Mouse (Mus musculus): ENCODE measurements around the gene Exd1. TPM values are rescaled to one million over a fixed set of nuclear protein-coding genes. Genes with fewer than 3 reads are reported as not detected.
"Not testable (repeated sequence)": the region's sequence is repeated elsewhere in the genome, so short reads cannot be mapped to it uniquely, and the experiment has no call there.

Exd1 gene
- polyA plus RNA-seq, 1 experiment from 2014 or later: 0.27 TPM

- 59% methylated on average over 5 of the region's 5 CpGs for WGBS (ENCODE audit: insufficient replicate concordance)
- H3K27me3 ChIP-seq (ENCODE audit: control insufficient read depth, insufficient read depth, low read length): no peaks in the 10 kb centered on the region
- no peak for ATAC-seq (replicated peaks; ENCODE audit: insufficient number of reproducible peaks, low FRiP score, low TSS enrichment)
- H3K9me3 ChIP-seq (replicated peaks; ENCODE audit: control insufficient read depth, low read length): no peaks in the 10 kb centered on the region
- no peaks in the 10 kb centered on the region for H3K36me3 ChIP-seq (ENCODE audit: control insufficient read depth, insufficient read depth, low read length)
- no peaks in the 10 kb centered on the region for H3K4me1 ChIP-seq (ENCODE audit: control insufficient read depth, insufficient read depth, low read length)
- no peak overlapping the region for H3K27ac ChIP-seq (ENCODE audit: low read depth, low read length)
- H3K4me3 ChIP-seq (ENCODE audit: low read depth, low read length): no peak overlapping the region
- H3K9ac ChIP-seq (ENCODE audit: low read depth, low read length): no peak overlapping the region
- H3K4me2 ChIP-seq: no peak overlapping the region
Measured at GRCm38 (mm10) chr2:119516811-119517210, 30.6 kb downstream of the Exd1 start.

GRCm38 (mm10) chr2:119514026-119514522 lies 33.4 kb downstream of the Exd1 start:
- ATAC-seq (replicated peaks; ENCODE audit: insufficient number of reproducible peaks, low FRiP score, low TSS enrichment): no peak
- H3K4me2 ChIP-seq: no peak overlapping the region
- WGBS (ENCODE audit: insufficient replicate concordance): 76% methylated on average over 3 of the region's 3 CpGs
- no peaks in the 10 kb centered on the region for H3K4me1 ChIP-seq (ENCODE audit: control insufficient read depth, insufficient read depth, low read length)
- no peaks in the 10 kb centered on the region for H3K36me3 ChIP-seq (ENCODE audit: control insufficient read depth, insufficient read depth, low read length)
- H3K27ac ChIP-seq (ENCODE audit: low read depth, low read length): no peak overlapping the region
- H3K27me3 ChIP-seq (ENCODE audit: control insufficient read depth, insufficient read depth, low read length): no peaks in the 10 kb centered on the region
- H3K4me3 ChIP-seq (ENCODE audit: low read depth, low read length): no peak overlapping the region
- H3K9me3 ChIP-seq (replicated peaks; ENCODE audit: control insufficient read depth, low read length): no peaks in the 10 kb centered on the region
- no peak overlapping the region for H3K9ac ChIP-seq (ENCODE audit: low read depth, low read length)

DNA sequence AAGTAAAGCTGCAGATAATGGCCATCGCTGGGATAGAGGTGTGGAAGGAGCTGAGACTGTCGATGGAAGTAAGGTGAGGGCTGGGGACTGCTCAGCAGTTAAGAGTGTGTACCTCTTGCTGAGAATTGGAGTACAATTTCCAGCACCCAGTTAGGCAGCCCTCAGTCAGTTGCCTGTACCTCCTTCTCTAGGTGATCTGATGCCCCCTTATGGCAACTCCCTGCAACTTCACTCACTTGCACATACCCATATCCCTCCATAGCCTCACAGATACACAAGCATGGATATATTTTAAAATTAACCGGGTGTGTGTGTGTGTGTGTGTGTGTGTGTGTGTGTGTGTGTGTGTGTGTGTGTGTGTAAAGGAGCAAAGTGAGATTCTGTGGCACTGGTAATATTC lies 35.1 kb downstream of the Exd1 start:
- H3K4me2 ChIP-seq: no peak overlapping the region
- H3K36me3 ChIP-seq (ENCODE audit: control insufficient read depth, insufficient read depth, low read length): no peaks in the 10 kb centered on the region
- H3K9me3 ChIP-seq (replicated peaks; ENCODE audit: control insufficient read depth, low read length): no peaks in the 10 kb centered on the region
- H3K4me1 ChIP-seq (ENCODE audit: control insufficient read depth, insufficient read depth, low read length): no peaks in the 10 kb centered on the region
- no peak overlapping the region for H3K4me3 ChIP-seq (ENCODE audit: low read depth, low read length)
- H3K27me3 ChIP-seq (ENCODE audit: control insufficient read depth, insufficient read depth, low read length): no peaks in the 10 kb centered on the region
- H3K27ac ChIP-seq (ENCODE audit: low read depth, low read length): no peak overlapping the region
- 77% methylated on average over 3 of the region's 3 CpGs for WGBS (ENCODE audit: insufficient replicate concordance)
- no peak for ATAC-seq (replicated peaks; ENCODE audit: insufficient number of reproducible peaks, low FRiP score, low TSS enrichment)
- H3K9ac ChIP-seq (ENCODE audit: low read depth, low read length): no peak overlapping the region

DNA sequence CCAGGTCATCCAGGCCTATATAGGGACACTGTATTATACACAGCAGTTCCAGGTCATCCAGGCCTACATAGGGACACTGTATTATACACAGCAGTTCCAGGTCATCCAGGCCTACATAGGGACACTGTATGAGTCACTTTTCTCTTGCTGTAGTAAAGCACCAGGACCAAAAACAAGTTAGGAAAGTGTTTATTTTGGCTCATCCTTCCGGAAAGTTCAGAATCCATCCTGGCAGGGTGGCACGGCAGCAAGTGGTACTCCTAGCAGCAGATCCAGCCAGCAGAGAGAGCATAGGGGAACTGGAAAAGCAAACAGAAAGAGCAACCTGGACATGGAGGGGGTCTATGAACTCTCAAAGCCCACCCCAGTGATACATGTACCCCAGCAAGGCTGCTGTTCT lies 36.6 kb downstream of the Exd1 start:
- H3K9ac ChIP-seq (ENCODE audit: low read depth, low read length): no peak overlapping the region
- WGBS (ENCODE audit: insufficient replicate concordance): 74% methylated on average over 2 of the region's 2 CpGs

GRCm38 (mm10) chr2:119508518-119508917 lies 38.9 kb downstream of the Exd1 start:
- not testable (repeated sequence) for H3K4me3 ChIP-seq (ENCODE audit: low read depth, low read length); H3K9ac ChIP-seq (ENCODE audit: low read depth, low read length); ATAC-seq (replicated peaks; ENCODE audit: insufficient number of reproducible peaks, low FRiP score, low TSS enrichment); H3K36me3 ChIP-seq (ENCODE audit: control insufficient read depth, insufficient read depth, low read length); H3K27ac ChIP-seq (ENCODE audit: low read depth, low read length); H3K4me2 ChIP-seq; H3K4me1 ChIP-seq (ENCODE audit: control insufficient read depth, insufficient read depth, low read length); H3K27me3 ChIP-seq (ENCODE audit: control insufficient read depth, insufficient read depth, low read length); H3K9me3 ChIP-seq (replicated peaks; ENCODE audit: control insufficient read depth, low read length)
- WGBS (ENCODE audit: insufficient replicate concordance): 57% methylated on average over 7 of the region's 7 CpGs

More for the DNA sequence above, 36.6 kb downstream of the Exd1 start:
- H3K27ac ChIP-seq (ENCODE audit: low read depth, low read length): no peak overlapping the region
- H3K9me3 ChIP-seq (replicated peaks; ENCODE audit: control insufficient read depth, low read length): no peaks in the 10 kb centered on the region
- no peak overlapping the region for H3K4me2 ChIP-seq
- H3K27me3 ChIP-seq (ENCODE audit: control insufficient read depth, insufficient read depth, low read length): no peaks in the 10 kb centered on the region
- no peak for ATAC-seq (replicated peaks; ENCODE audit: insufficient number of reproducible peaks, low FRiP score, low TSS enrichment)
- H3K36me3 ChIP-seq (ENCODE audit: control insufficient read depth, insufficient read depth, low read length): no peaks in the 10 kb centered on the region
- H3K4me1 ChIP-seq (ENCODE audit: control insufficient read depth, insufficient read depth, low read length): no peaks in the 10 kb centered on the region
- no peak overlapping the region for H3K4me3 ChIP-seq (ENCODE audit: low read depth, low read length)

DNA sequence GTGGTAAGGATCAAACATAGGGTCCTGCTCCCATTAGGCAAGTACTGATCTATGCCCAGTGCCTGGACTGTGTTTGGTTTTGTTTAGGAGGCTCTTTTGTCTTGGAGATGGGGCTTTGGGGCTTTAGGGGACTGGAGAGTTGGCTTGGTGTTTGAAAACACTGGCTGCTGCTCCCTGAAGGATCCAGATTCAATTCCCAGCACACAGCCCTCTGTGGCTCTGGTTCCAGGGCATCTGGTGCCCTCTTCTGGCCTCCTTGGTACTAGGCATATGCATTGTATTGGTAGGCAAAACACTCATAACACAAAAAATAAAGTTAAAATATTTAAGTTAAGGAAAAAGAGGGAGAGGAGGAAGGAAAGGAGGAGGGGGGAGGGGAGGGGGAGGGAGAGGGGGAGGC lies 40.3 kb downstream of the Exd1 start:
- H3K27me3 ChIP-seq (ENCODE audit: control insufficient read depth, insufficient read depth, low read length): no peaks in the 10 kb centered on the region
- H3K9ac ChIP-seq (ENCODE audit: low read depth, low read length): no peak overlapping the region
- H3K36me3 ChIP-seq (ENCODE audit: control insufficient read depth, insufficient read depth, low read length): no peaks in the 10 kb centered on the region
- no peak overlapping the region for H3K27ac ChIP-seq (ENCODE audit: low read depth, low read length)
- ATAC-seq (replicated peaks; ENCODE audit: insufficient number of reproducible peaks, low FRiP score, low TSS enrichment): no peak
- no peaks in the 10 kb centered on the region for H3K4me1 ChIP-seq (ENCODE audit: control insufficient read depth, insufficient read depth, low read length)
- H3K9me3 ChIP-seq (replicated peaks; ENCODE audit: control insufficient read depth, low read length): no peaks in the 10 kb centered on the region
- H3K4me2 ChIP-seq: no peak overlapping the region
- no peak overlapping the region for H3K4me3 ChIP-seq (ENCODE audit: low read depth, low read length)

DNA sequence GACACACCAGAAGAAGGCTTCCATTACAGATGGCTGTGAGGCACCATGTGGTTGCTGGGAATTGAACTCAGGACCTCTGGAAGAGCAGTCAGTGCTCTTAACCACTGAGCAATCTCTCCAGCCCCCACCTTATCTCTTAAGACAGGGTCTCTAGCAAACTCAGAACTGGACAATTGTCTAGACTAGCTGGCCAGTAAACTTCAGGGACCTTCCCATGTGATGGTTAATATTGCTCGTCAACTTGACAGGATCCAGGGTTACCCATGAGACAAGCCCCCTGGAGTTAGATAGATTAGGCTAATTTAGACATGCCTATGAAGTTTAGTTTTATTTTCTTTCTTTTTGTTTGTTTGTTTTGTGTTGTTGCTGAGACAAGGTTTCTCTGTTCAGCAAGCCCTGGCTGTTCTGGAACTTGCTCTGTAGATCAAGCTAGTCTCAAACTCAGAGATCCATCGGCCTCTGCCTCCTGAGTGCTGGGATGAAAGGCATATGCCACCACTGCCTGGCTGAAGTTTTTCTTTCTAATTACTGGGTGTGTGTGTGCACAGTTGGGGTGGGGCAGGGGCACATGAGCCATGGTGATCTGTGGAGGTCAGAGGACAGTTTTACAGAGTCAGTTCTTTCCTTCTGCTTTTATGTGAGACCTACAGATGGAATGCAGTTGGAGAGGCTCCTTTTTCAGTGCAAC lies 46.3 kb downstream of the Exd1 start:
- Histone ChIP-seq H3K36me3 (ENCODE audit: control insufficient read depth, insufficient read depth, low read length) (no peaks in the 10 kb centered on the region), H3K27ac (ENCODE audit: low read depth, low read length) (no peak overlapping the region), H3K9me3 (replicated peaks; ENCODE audit: control insufficient read depth, low read length) (no peaks in the 10 kb centered on the region), H3K9ac (ENCODE audit: low read depth, low read length) (no peak overlapping the region), H3K27me3 (ENCODE audit: control insufficient read depth, insufficient read depth, low read length) (no peaks in the 10 kb centered on the region), H3K4me1 (ENCODE audit: control insufficient read depth, insufficient read depth, low read length) (no peaks in the 10 kb centered on the region), H3K4me2 (no peak overlapping the region), H3K4me3 (ENCODE audit: low read depth, low read length) (no peak overlapping the region)
- ATAC-seq (replicated peaks; ENCODE audit: insufficient number of reproducible peaks, low FRiP score, low TSS enrichment): no peak
- 71% methylated on average over 2 of the region's 2 CpGs for WGBS (ENCODE audit: insufficient replicate concordance)

DNA sequence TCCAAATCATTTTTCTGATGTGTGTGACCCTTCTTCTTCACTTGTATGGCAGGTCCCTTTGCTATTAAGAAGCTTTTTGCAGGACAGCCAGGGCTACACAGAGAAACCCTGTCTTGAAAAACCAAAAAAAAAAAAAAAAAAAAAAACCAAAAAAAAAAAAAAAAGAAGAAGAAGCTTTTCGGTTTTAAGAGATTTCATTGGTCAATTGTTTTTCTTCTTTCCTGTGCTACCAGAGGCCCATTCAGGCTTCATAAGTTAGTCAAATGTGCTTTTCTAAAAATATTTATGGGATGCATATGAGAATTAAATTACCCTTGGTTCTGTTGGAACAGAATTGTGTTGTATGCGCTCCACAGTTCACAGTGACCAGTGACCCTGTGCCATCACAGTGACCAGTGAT lies 48.6 kb downstream of the Exd1 start:
- Histone ChIP-seq H3K36me3 (ENCODE audit: control insufficient read depth, insufficient read depth, low read length) (no peaks in the 10 kb centered on the region), H3K4me2 (no peak overlapping the region), H3K9me3 (replicated peaks; ENCODE audit: control insufficient read depth, low read length) (no peaks in the 10 kb centered on the region), H3K4me3 (ENCODE audit: low read depth, low read length) (no peak overlapping the region), H3K27ac (ENCODE audit: low read depth, low read length) (no peak overlapping the region), H3K9ac (ENCODE audit: low read depth, low read length) (no peak overlapping the region), H3K4me1 (ENCODE audit: control insufficient read depth, insufficient read depth, low read length) (no peaks in the 10 kb centered on the region), H3K27me3 (ENCODE audit: control insufficient read depth, insufficient read depth, low read length) (no peaks in the 10 kb centered on the region)
- 86% methylated on average over 2 of the region's 2 CpGs for WGBS (ENCODE audit: insufficient replicate concordance)
- ATAC-seq (replicated peaks; ENCODE audit: insufficient number of reproducible peaks, low FRiP score, low TSS enrichment): no peak

GRCm38 (mm10) chr2:119496082-119496481 lies 51.3 kb downstream of the Exd1 start:
- Histone ChIP-seq H3K9me3 (replicated peaks; ENCODE audit: control insufficient read depth, low read length) (no peaks in the 10 kb centered on the region), H3K4me2 (no peak overlapping the region), H3K27ac (ENCODE audit: low read depth, low read length) (no peak overlapping the region), H3K4me3 (ENCODE audit: low read depth, low read length) (no peak overlapping the region), H3K27me3 (ENCODE audit: control insufficient read depth, insufficient read depth, low read length) (no peaks in the 10 kb centered on the region), H3K9ac (ENCODE audit: low read depth, low read length) (no peak overlapping the region), H3K4me1 (ENCODE audit: control insufficient read depth, insufficient read depth, low read length) (no peaks in the 10 kb centered on the region), H3K36me3 (ENCODE audit: control insufficient read depth, insufficient read depth, low read length) (no peaks in the 10 kb centered on the region)
- WGBS (ENCODE audit: insufficient replicate concordance): 79% methylated on average over 2 of the region's 2 CpGs
- ATAC-seq (replicated peaks; ENCODE audit: insufficient number of reproducible peaks, low FRiP score, low TSS enrichment): no peak

Measured in heart, embryonic 11.5 days (tissue).